Mouse (Mus musculus) liver, embryonic 15.5 days (tissue): ENCODE data around the gene Rnps1. TPM values are rescaled to one million over a fixed set of nuclear protein-coding genes. Genes with fewer than 3 reads are reported as not detected.

ENCODE experiments used
- ATAC-seq: fragments of 200-750 bp; cut with Nextera tagmentation; 2 replicates; pipeline ENCODE4 v1.8.0; 2017; ENCODE audit warnings: moderate number of reproducible peaks, mild to moderate bottlenecking, moderate library complexity; ENCODE audit not compliant: insufficient read depth
- H3K27ac ChIP-seq: fragments of 300-500 bp; sonication (generic); replicated peaks from 2 replicates; pipeline ENCODE4 v1.5.1; 2015; ENCODE audit warnings: mild to moderate bottlenecking, inconsistent platforms
- H3K27me3 ChIP-seq: fragments of 300-500 bp; sonication (generic); 2 replicates; pipeline ENCODE4 v1.6.1; 2015; ENCODE audit warnings: mild to moderate bottlenecking, inconsistent platforms
- H3K36me3 ChIP-seq: fragments of 300-500 bp; sonication (generic); replicated peaks from 2 replicates; pipeline ENCODE4 v1.6.1; 2015; ENCODE audit warnings: moderate library complexity, mild to moderate bottlenecking, inconsistent platforms
- H3K4me1 ChIP-seq: fragments of 300-500 bp; sonication (generic); replicated peaks from 2 replicates; pipeline ENCODE4 v1.6.1; 2015; ENCODE audit warnings: inconsistent platforms
- H3K4me2 ChIP-seq: fragments of 300-500 bp; sonication (generic); 2 replicates; pipeline ENCODE4 v1.6.1; 2015; ENCODE audit warnings: moderate library complexity, mild to moderate bottlenecking, inconsistent platforms
- H3K4me3 ChIP-seq: fragments of 300-500 bp; sonication (generic); replicated peaks from 2 replicates; pipeline ENCODE4 v1.5.1; 2015; ENCODE audit warnings: mild to moderate bottlenecking, inconsistent platforms
- H3K9ac ChIP-seq: fragments of 300-500 bp; sonication (generic); 2 replicates; pipeline ENCODE4 v1.6.1; 2015; ENCODE audit warnings: moderate library complexity, mild to moderate bottlenecking, inconsistent platforms
- H3K9me3 ChIP-seq: fragments of 300-500 bp; sonication (generic); replicated peaks from 2 replicates; pipeline ENCODE4 v1.6.1; 2016; ENCODE audit warnings: inconsistent platforms
- WGBS: fragments of 180-500 bp; shearing (Covaris S2); methylation state at CpG from one replicate; pipeline ENCODE4 v1.1.7; 2015; ENCODE audit warnings: mixed read lengths; ENCODE audit not compliant: insufficient replicate concordance; 5-methylcytosine and 5-hydroxymethylcytosine counted together
- polyA plus RNA-seq: library from polyadenylated mRNA; unstranded; fragments of >200 nt; fragmentation: Nextera tagmentation; extraction: Ambion mirVana; gene quantifications from 2 replicates; pipeline ENCODE4 v1.2.1, GENCODE M21; 2015

Gene Rnps1
- polyA plus RNA-seq = 109 and 113 TPM in 2 replicates

GRCm38 (mm10) chr17:24414230-24414976 lies at the start of gene Rnps1:
Gene Rnps1 (plus strand): TSS chr17:24414565.
- Histone ChIP-seq H3K36me3 (peaks cover 65% of the 10 kb centered on the region), H3K4me2 (peak within 1 kb of the TSS; percentile 79), H3K27ac (peak within 1 kb of the TSS; percentile 98), H3K9ac (peak within 1 kb of the TSS; percentile 86), H3K4me1 (peaks cover 47% of the 10 kb centered on the region), H3K9me3 (no peaks in the 10 kb centered on the region), H3K27me3 (no peaks in the 10 kb centered on the region), H3K4me3 (peak within 1 kb of the TSS; percentile 90)
- ATAC-seq = peak; percentile 87
- under 1% methylated on average over 64 of the region's 64 CpGs for WGBS

GRCm38 (mm10) chr17:24365863-24366262 lies 48.5 kb upstream of the Rnps1 start:
- 77% methylated on average over 13 of the region's 13 CpGs for WGBS
- H3K4me3 ChIP-seq = no peak overlapping the region
- peaks cover 22% of the 10 kb centered on the region for H3K4me1 ChIP-seq
- no peak overlapping the region for H3K9ac ChIP-seq
- H3K9me3 ChIP-seq = no peaks in the 10 kb centered on the region
- H3K36me3 ChIP-seq = peaks cover 87% of the 10 kb centered on the region
- H3K4me2 ChIP-seq = no peak overlapping the region
- no peak overlapping the region for H3K27ac ChIP-seq
- ATAC-seq = no peak
- no peaks in the 10 kb centered on the region for H3K27me3 ChIP-seq

GRCm38 (mm10) chr17:24375094-24375712 lies 39.2 kb upstream of the Rnps1 start:
- Histone ChIP-seq H3K27ac (no peak overlapping the region), H3K9me3 (no peaks in the 10 kb centered on the region), H3K9ac (no peak overlapping the region), H3K4me1 (peaks cover 37% of the 10 kb centered on the region), H3K4me2 (no peak overlapping the region), H3K27me3 (no peaks in the 10 kb centered on the region), H3K4me3 (no peak overlapping the region), H3K36me3 (peaks cover 93% of the 10 kb centered on the region)
- WGBS = 56% methylated on average over 5 of the region's 5 CpGs
- ATAC-seq = no peak

DNA sequence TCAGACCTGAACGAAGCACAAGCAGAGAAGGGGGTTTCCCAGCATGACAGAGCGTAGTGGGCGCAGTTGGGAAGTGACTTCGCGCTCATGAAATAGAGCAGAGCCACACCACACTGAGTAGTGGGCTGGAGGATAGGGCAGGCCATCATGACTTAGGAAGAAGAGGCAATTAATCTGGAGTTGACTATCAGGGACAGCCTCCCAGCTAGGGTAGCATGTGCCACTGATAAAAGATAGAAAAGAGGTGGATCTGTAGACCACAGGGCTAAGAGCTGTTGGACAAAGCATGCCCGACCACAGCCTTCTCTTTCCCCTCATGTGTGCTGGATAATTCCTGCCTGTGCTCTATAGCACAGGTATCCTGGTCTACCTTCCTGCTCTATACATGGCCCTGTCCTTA lies 38.5 kb upstream of the Rnps1 start:
- Histone ChIP-seq H3K4me1 (peaks cover 37% of the 10 kb centered on the region), H3K27me3 (no peaks in the 10 kb centered on the region), H3K9ac (no peak overlapping the region), H3K27ac (no peak overlapping the region), H3K4me3 (no peak overlapping the region), H3K9me3 (no peaks in the 10 kb centered on the region), H3K4me2 (no peak overlapping the region), H3K36me3 (peaks cover 93% of the 10 kb centered on the region)
- WGBS = 66% methylated on average over 6 of the region's 6 CpGs
- ATAC-seq = peak; percentile 36; the same call in 1 of the 2 replicates

- 75% methylated on average over 2 of the region's 2 CpGs for WGBS
- H3K9ac ChIP-seq = no peak overlapping the region
- no peak overlapping the region for H3K27ac ChIP-seq
- no peak for ATAC-seq
- H3K4me1 ChIP-seq = peaks cover 33% of the 10 kb centered on the region
- H3K4me3 ChIP-seq = no peak overlapping the region
- no peaks in the 10 kb centered on the region for H3K27me3 ChIP-seq
- H3K36me3 ChIP-seq = peaks cover 93% of the 10 kb centered on the region
- no peak overlapping the region for H3K4me2 ChIP-seq
- H3K9me3 ChIP-seq = no peaks in the 10 kb centered on the region
Measured at GRCm38 (mm10) chr17:24378496-24378895, 35.9 kb upstream of the Rnps1 start.

DNA sequence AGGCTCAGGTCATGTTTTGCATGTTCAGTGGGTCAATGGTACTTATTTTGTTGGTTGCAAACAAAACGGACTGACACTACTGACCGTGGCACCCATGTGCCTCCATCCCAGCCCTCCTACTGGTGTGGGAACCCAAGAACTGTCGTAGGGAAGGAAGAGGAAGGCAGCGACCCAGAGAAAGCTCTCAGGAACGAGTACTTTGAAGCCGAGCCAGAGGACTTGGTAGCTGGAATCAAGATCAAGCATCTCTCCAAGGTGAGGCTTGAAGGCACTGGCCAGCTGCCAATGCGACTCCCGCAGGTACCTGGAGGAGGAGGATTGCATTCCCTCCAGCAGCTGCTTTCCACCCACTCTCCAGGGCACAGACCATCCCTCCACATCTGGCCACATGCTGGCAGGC lies 30.6 kb upstream of the Rnps1 start:
- H3K4me1 ChIP-seq = no peaks in the 10 kb centered on the region
- WGBS = 84% methylated on average over 8 of the region's 8 CpGs

DNA sequence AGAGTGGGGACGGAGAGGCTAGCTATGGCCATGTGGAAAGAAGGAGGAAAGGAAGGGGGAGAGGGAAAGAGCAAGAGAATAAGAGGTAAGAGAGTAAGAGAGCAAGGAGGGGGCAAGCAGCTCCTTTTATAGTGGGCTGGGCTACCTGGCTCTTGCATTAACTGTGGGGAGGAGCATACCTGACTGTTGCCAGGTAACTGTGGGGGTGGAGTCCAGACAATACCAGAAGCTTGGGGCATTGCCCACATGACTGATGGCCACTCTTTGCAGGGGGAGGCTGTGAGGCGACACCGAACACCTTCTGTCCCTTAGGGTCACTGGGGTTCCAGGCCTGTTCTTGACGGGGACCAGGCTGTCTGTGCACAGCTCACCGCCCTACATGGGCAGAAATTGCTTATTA lies 25.7 kb upstream of the Rnps1 start:
- H3K4me3 ChIP-seq = no peak overlapping the region
- no peaks in the 10 kb centered on the region for H3K27me3 ChIP-seq
- no peaks in the 10 kb centered on the region for H3K9me3 ChIP-seq
- H3K4me1 ChIP-seq = no peaks in the 10 kb centered on the region
- no peak for ATAC-seq
- no peak overlapping the region for H3K4me2 ChIP-seq
- 87% methylated on average over 5 of the region's 5 CpGs for WGBS
- no peak overlapping the region for H3K27ac ChIP-seq
- H3K36me3 ChIP-seq = peaks cover 96% of the 10 kb centered on the region
- H3K9ac ChIP-seq = no peak overlapping the region

More for the DNA sequence above, 30.6 kb upstream of the Rnps1 start:
- H3K27me3 ChIP-seq = no peaks in the 10 kb centered on the region
- H3K4me2 ChIP-seq = no peak overlapping the region
- H3K9me3 ChIP-seq = no peaks in the 10 kb centered on the region
- no peak overlapping the region for H3K4me3 ChIP-seq
- H3K27ac ChIP-seq = no peak overlapping the region
- H3K9ac ChIP-seq = no peak overlapping the region
- ATAC-seq = no peak
- peaks cover 96% of the 10 kb centered on the region for H3K36me3 ChIP-seq

DNA sequence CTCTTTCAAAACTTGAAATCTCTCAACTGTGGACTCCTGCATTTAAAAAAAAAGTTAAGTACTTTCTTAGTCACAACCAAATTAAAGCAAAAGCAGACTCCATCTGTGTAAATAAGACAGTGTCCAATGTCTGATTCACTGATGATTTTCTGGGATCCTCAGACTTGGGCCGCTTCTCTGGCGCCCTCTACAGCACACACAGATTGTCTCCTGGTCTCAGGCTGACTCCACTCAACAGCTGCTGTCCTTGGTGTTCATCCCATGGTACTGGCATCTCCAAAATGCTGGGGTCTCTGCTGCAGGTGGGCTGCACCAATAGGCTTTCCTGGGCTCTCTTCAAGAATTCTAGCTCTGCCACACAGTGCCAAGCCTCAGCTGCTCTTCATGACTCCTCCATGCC lies 24.5 kb upstream of the Rnps1 start:
- H3K9ac ChIP-seq = no peak overlapping the region
- H3K4me3 ChIP-seq = no peak overlapping the region
- no peaks in the 10 kb centered on the region for H3K4me1 ChIP-seq
- 18% methylated on average over 2 of the region's 2 CpGs for WGBS
- H3K9me3 ChIP-seq = no peaks in the 10 kb centered on the region
- H3K4me2 ChIP-seq = no peak overlapping the region
- no peaks in the 10 kb centered on the region for H3K27me3 ChIP-seq
- no peak overlapping the region for H3K27ac ChIP-seq
- peaks cover 93% of the 10 kb centered on the region for H3K36me3 ChIP-seq
- no peak for ATAC-seq

DNA sequence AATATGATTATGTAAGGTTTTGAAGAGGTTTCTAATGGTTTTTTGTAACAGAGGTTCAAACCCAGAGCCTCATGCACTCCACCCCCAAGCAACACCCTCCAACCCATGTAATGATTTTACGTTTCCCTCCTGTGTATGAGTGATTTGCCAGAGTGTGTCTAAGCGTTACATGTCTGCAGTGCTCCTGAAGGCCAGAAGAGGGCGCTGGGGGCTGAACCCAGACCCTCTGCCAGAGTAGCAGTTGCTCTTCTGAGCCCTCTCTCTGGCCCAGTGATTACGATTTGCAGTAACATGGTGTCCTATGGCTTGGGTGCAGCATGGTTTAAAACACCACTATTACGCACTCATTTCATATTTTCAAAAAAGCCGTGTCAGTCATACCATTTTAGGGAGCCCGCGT lies 23.2 kb upstream of the Rnps1 start:
- no peaks in the 10 kb centered on the region for H3K9me3 ChIP-seq
- H3K4me1 ChIP-seq = no peaks in the 10 kb centered on the region
- H3K36me3 ChIP-seq = peaks cover 89% of the 10 kb centered on the region
- WGBS = 71% methylated on average over 8 of the region's 8 CpGs
- no peak overlapping the region for H3K27ac ChIP-seq
- ATAC-seq = no peak
- no peaks in the 10 kb centered on the region for H3K27me3 ChIP-seq
- H3K4me3 ChIP-seq = no peak overlapping the region
- no peak overlapping the region for H3K9ac ChIP-seq
- no peak overlapping the region for H3K4me2 ChIP-seq

- H3K36me3 ChIP-seq = peaks cover 89% of the 10 kb centered on the region
- H3K4me1 ChIP-seq = no peaks in the 10 kb centered on the region
- 71% methylated on average over 4 of the region's 4 CpGs for WGBS
- H3K27ac ChIP-seq = no peak overlapping the region
- ATAC-seq = no peak; the same call in 1 of the 2 replicates
- H3K9ac ChIP-seq = no peak overlapping the region
- no peaks in the 10 kb centered on the region for H3K9me3 ChIP-seq
- no peaks in the 10 kb centered on the region for H3K27me3 ChIP-seq
- H3K4me2 ChIP-seq = no peak overlapping the region
- no peak overlapping the region for H3K4me3 ChIP-seq
Measured at GRCm38 (mm10) chr17:24393527-24393926, 20.8 kb upstream of the Rnps1 start.

GRCm38 (mm10) chr17:24394456-24394855 lies 19.9 kb upstream of the Rnps1 start:
- Histone ChIP-seq H3K9me3 (no peaks in the 10 kb centered on the region), H3K4me3 (no peak overlapping the region), H3K4me2 (no peak overlapping the region), H3K36me3 (peaks cover 89% of the 10 kb centered on the region), H3K27me3 (no peaks in the 10 kb centered on the region), H3K27ac (no peak overlapping the region), H3K9ac (no peak overlapping the region), H3K4me1 (no peaks in the 10 kb centered on the region)
- no peak for ATAC-seq
- 83% methylated on average over 7 of the region's 7 CpGs for WGBS
